Mouse (Mus musculus) heart, postnatal 4 days (tissue): ENCODE measurements around the gene Kpna3. TPM values are rescaled to one million over a fixed set of nuclear protein-coding genes. Genes with fewer than 3 reads are reported as not detected.

ENCODE experiments used
- DNase-seq: peaks from one replicate; pipeline ENCODE4 v3.0.0; 2021
- total RNA-seq, 2 experiments: library from RNA; stranded (reverse); gene quantifications; 2 replicates each; pipeline ENCODE4 v1.2.3; 2021

Kpna3 gene
- total RNA-seq, 2 experiments from 2014 or later: 40.2 to 41.4 TPM

DNA sequence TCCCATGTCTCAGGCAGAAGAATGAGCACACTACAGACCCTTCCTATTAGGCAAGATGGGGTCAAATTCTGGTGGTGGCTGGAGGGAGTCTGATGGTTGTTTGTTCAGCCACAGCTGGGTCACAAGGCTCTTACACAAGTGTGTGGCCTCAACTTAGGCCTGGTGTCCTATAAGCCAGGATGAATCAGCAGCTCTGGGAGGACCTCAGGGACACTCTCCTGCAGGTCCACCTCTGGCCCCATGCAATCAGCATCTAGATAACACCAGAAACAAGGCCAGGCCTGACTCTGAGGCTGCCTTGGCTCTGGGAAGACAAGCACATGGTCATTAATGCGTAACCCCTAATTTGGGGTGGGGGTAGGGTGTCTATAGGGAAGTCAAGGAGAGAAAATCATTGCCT lies 118.9 kb downstream of the Kpna3 start:
- DNase-seq: no peak

DNA sequence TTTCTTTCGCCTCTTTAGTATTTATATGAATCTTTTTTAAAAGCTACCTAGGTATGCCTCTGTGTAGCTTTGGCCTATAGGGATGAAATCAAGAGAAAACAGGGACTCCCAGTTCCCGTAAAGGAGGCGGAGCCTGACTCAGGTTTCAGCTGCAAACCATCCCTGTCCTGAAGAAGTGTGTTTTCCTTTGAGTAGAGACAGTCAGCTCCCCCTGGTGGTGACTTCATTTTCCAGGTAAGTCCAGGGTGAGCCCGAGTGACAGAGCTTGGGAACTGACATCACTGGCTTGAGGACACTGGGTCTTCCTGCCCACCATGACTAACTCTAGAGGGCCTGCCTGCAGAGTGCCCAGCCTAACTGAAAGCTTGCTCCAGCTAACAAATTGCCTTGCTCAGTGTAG lies 122.8 kb downstream of the Kpna3 start:
- DNase-seq: peak; percentile 61

Other genes starting within 250 kb of the Kpna3 start
- gene Sgcg, start 181.4 kb downstream of the Kpna3 start, total RNA-seq: 100 to 1,000 TPM; 145 to 172 TPM
- gene Arl11, start 130.1 kb downstream of the Kpna3 start, total RNA-seq: under 1 TPM; 0.48 to 0.68 TPM
- gene Ebpl, start 79.4 kb downstream of the Kpna3 start, total RNA-seq: 1 to 10 TPM; 2.0 to 2.1 TPM
- gene Spryd7, start 117.0 kb upstream of the Kpna3 start, total RNA-seq: 10 to 100 TPM; 33.5 to 35.3 TPM
- 10 to 100 TPM in 1 of 2 experiments, 1 to 10 TPM in 1; 9.7 to 11.3 TPM for gene Trim13, start 158.4 kb upstream of the Kpna3 start, total RNA-seq
- gene Kcnrg, start 167.6 kb upstream of the Kpna3 start, total RNA-seq: under 1 TPM; 0.24 to 0.25 TPM